Mouse (Mus musculus) brain, embryonic 14.5 days (tissue): Measurements from ENCODE around the gene Ing1.
"Not testable (repeated sequence)": the region's sequence is repeated elsewhere in the genome, so short reads cannot be mapped to it uniquely, and the experiment has no call there.

Experiments
- CTCF ChIP-seq: fragments of 200-500 bp; IDR thresholded peaks from 2 replicates; pipeline ENCODE4 v1.5.1; 2012; ENCODE audit warnings: inconsistent platforms, mild to moderate bottlenecking, moderate library complexity, borderline replicate concordance; ENCODE audit not compliant: insufficient read depth, insufficient read length; ENCODE audit errors: extremely low read depth
- POLR2A ChIP-seq: fragments of 200-500 bp; IDR thresholded peaks from 2 replicates; pipeline ENCODE4 v1.6.1; 2012; ENCODE audit warnings: mild to moderate bottlenecking, inconsistent platforms, borderline replicate concordance; ENCODE audit not compliant: poor library complexity, insufficient read depth, insufficient read length, severe bottlenecking; ENCODE audit errors: extremely low read depth

DNA sequence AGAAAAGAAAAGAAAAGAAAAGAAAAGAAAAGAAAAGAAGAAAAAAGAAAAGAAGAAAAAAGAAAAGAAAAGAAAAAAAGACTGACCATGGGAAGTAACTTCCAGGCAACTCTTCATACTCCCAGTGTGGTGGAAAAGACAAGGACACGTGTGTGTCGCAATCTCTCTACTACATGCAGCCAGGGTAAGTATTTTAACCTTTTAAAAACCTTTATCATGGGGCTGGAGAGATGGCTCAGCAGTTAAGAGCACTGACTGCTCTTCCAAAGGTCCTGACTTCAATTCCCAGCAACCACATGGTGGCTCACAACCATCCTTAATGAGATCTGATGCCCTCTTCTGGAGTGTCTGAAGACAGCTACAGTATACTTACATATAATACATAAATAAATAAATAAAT is 12.8 kb downstream of the Ing1 start:
- TF ChIP-seq CTCF, POLR2A: not testable (repeated sequence)
